ENCODE assay signal across 8 mouse cellular contexts in genomic region chr11:50672866-50673265, GRCm38 (mm10).
DNase-seq lines count a peak whose midpoint lies in the region; ATAC-seq lines count a peak whose summit lies in the region.

No protein-coding gene starts in this region.

- H3K4me2 ChIP-seq in heart, embryonic 12.5 days = no peak overlapping the region

- 40% methylated on average over 7 of the region's 7 CpGs for WGBS in heart, embryonic 12.5 days

- H3K4me3 ChIP-seq in heart, embryonic 12.5 days = no peak overlapping the region

- H3K36me3 ChIP-seq in heart, embryonic 12.5 days = no peaks in the 10 kb centered on the region

- peaks cover 36% of the 10 kb centered on the region for H3K4me1 ChIP-seq in heart, embryonic 12.5 days (replicated peaks)

- peak; percentile 82 to 91 for DNase-seq in heart, adult 18-20 months
- peak; percentile 71 for DNase-seq in 3T3-L1 (ENCODE audit: low read depth, low spot score)
- peak; percentile 90 for DNase-seq in cerebellum, adult 11-12 months
- peak; percentile 72 to 81 for DNase-seq in gastrocnemius, postnatal 36 days
- no peak for DNase-seq in spleen, adult 18-20 months
- DNase-seq in layer of hippocampus, adult 18-20 months (ENCODE audit: low spot score in 2 of 2) = no peak
- no peak for DNase-seq in urinary bladder, postnatal 10 days (ENCODE audit: low spot score)

- intact Hi-C loops in gastrocnemius, postnatal 36 days (cut with DNase I) = loop anchor here (5.0 kb wide), 1 partner anchor 36 kb away; no protein-coding TSS in a partner anchor

- no peaks in the 10 kb centered on the region for H3K27me3 ChIP-seq in heart, embryonic 12.5 days (replicated peaks)

- H3K27ac ChIP-seq in heart, embryonic 12.5 days (ENCODE audit: poor library complexity, severe bottlenecking) = no peak overlapping the region

- no peak for ATAC-seq in heart, embryonic 12.5 days (ENCODE audit: insufficient number of reproducible peaks, low FRiP score)

- H3K9me3 ChIP-seq in heart, embryonic 12.5 days (replicated peaks) = no peaks in the 10 kb centered on the region

- no peak overlapping the region for H3K9ac ChIP-seq in heart, embryonic 12.5 days

Comparison
In these comparisons a context has a peak if more than half of its experiments do, and no peak if none do; other contexts are left out.
1. DNase-seq: peak in heart, adult 18-20 months (2 of 2), 3T3-L1 (single experiment), cerebellum, adult 11-12 months (single experiment) and gastrocnemius, postnatal 36 days (2 of 2); none in spleen, adult 18-20 months (0 of 2), layer of hippocampus, adult 18-20 months (0 of 2) and urinary bladder, postnatal 10 days (single experiment).